Mouse (Mus musculus) erythroblast, embryonic 14.5 days (primary cell): ENCODE results near the gene Plk4.
"Not testable (repeated sequence)": the region's sequence is repeated elsewhere in the genome, so short reads cannot be mapped to it uniquely, and the experiment has no call there.

Experiments used
- GATA1 ChIP-seq: IDR thresholded peaks from 2 replicates; pipeline ENCODE4 v1.6.1; 2012; ENCODE audit warnings: low read length, inconsistent platforms, mixed read lengths
- TAL1 ChIP-seq: IDR thresholded peaks from 3 replicates; pipeline ENCODE4 v1.6.1; 2012; ENCODE audit warnings: low read length, inconsistent platforms, mixed read lengths

GRCm38 (mm10) chr3:40846957-40847017 lies 47.0 kb downstream of the Plk4 start, which contains the start of gene Abhd18:
- not testable (repeated sequence) for TF ChIP-seq GATA1, TAL1
